Mouse (Mus musculus): ENCODE data around the gene Rnf220. TPM values are rescaled to one million over a fixed set of nuclear protein-coding genes. Genes with fewer than 3 reads are reported as not detected.

The Rnf220 gene
- polyA plus RNA-seq, 1 experiment from 2014 or later = 116 TPM

GRCm38 (mm10) chr4:117390850-117391795 is 105.7 kb downstream of the Rnf220 start:
- peaks cover 31% of the 10 kb centered on the region for H3K4me1 ChIP-seq
- ATAC-seq (ENCODE audit: low FRiP score) = no peak

GRCm38 (mm10) chr4:117389264-117390054 is 107.4 kb downstream of the Rnf220 start:
- WGBS = 90% methylated on average over 14 of the region's 14 CpGs
- no peak for ATAC-seq (ENCODE audit: low FRiP score)

More at GRCm38 (mm10) chr4:117390850-117391795, 105.7 kb downstream of the Rnf220 start:
- H3K27me3 ChIP-seq = peaks cover 42% of the 10 kb centered on the region
- H3K4me3 ChIP-seq (replicated peaks) = no peak overlapping the region
- no peaks in the 10 kb centered on the region for H3K9me3 ChIP-seq
- H3K27ac ChIP-seq = 0 out of 2 replicates have a peak overlapping the region, but pooled peaks have one; percentile 15
- WGBS = 32% methylated on average over 22 of the region's 22 CpGs
- H3K36me3 ChIP-seq (replicated peaks) = no peaks in the 10 kb centered on the region
- peak overlapping the region; percentile 30; the same call in 1 of the 2 replicates for H3K4me2 ChIP-seq
- no peak overlapping the region for H3K9ac ChIP-seq

GRCm38 (mm10) chr4:117385247-117385646 is 111.6 kb downstream of the Rnf220 start:
- H3K4me1 ChIP-seq = peaks cover 7% of the 10 kb centered on the region; the same call in 1 of the 2 replicates
- H3K9ac ChIP-seq = no peak overlapping the region
- 96% methylated on average over 1 of the region's 1 CpGs for WGBS
- no peak overlapping the region for H3K4me2 ChIP-seq
- no peak overlapping the region for H3K4me3 ChIP-seq (replicated peaks)
- ATAC-seq (ENCODE audit: low FRiP score) = no peak
- no peaks in the 10 kb centered on the region for H3K9me3 ChIP-seq
- H3K27ac ChIP-seq = no peak overlapping the region
- peaks cover 50% of the 10 kb centered on the region for H3K27me3 ChIP-seq
- H3K36me3 ChIP-seq (replicated peaks) = no peaks in the 10 kb centered on the region

More at GRCm38 (mm10) chr4:117389264-117390054, 107.4 kb downstream of the Rnf220 start:
- H3K27me3 ChIP-seq = peaks cover 49% of the 10 kb centered on the region
- H3K27ac ChIP-seq = no peak overlapping the region
- H3K4me2 ChIP-seq = no peak overlapping the region
- H3K9ac ChIP-seq = no peak overlapping the region
- H3K4me1 ChIP-seq = peaks cover 31% of the 10 kb centered on the region
- no peaks in the 10 kb centered on the region for H3K9me3 ChIP-seq
- H3K36me3 ChIP-seq (replicated peaks) = no peaks in the 10 kb centered on the region
- H3K4me3 ChIP-seq (replicated peaks) = no peak overlapping the region

GRCm38 (mm10) chr4:117381846-117382245 is 115.0 kb downstream of the Rnf220 start:
- Histone ChIP-seq H3K9me3 (no peaks in the 10 kb centered on the region), H3K4me1 (peaks cover 19% of the 10 kb centered on the region; the same call in 1 of the 2 replicates), H3K27me3 (peaks cover 52% of the 10 kb centered on the region), H3K4me2 (no peak overlapping the region), H3K4me3 (replicated peaks) (no peak overlapping the region), H3K36me3 (replicated peaks) (no peaks in the 10 kb centered on the region), H3K9ac (no peak overlapping the region), H3K27ac (no peak overlapping the region)
- WGBS = 92% methylated on average over 8 of the region's 8 CpGs
- no peak for ATAC-seq (ENCODE audit: low FRiP score)

- no peak overlapping the region for H3K4me2 ChIP-seq
- H3K4me1 ChIP-seq = peaks cover 27% of the 10 kb centered on the region
- no peaks in the 10 kb centered on the region for H3K9me3 ChIP-seq
- no peaks in the 10 kb centered on the region for H3K36me3 ChIP-seq (replicated peaks)
- 92% methylated on average over 5 of the region's 5 CpGs for WGBS
- H3K9ac ChIP-seq = no peak overlapping the region
- H3K27ac ChIP-seq = peak overlapping the region; percentile 66
- H3K4me3 ChIP-seq (replicated peaks) = no peak overlapping the region
- peaks cover 59% of the 10 kb centered on the region for H3K27me3 ChIP-seq
- ATAC-seq (ENCODE audit: low FRiP score) = no peak
Observed at GRCm38 (mm10) chr4:117380558-117380935, 116.3 kb downstream of the Rnf220 start.

GRCm38 (mm10) chr4:117379803-117380557 is 116.9 kb downstream of the Rnf220 start:
- peak; percentile 79; the same call in 1 of the 2 replicates for ATAC-seq (ENCODE audit: low FRiP score)
- no peak overlapping the region for H3K4me2 ChIP-seq

GRCm38 (mm10) chr4:117374078-117374540 is 122.7 kb downstream of the Rnf220 start:
- WGBS = 7% methylated on average over 10 of the region's 10 CpGs

More at GRCm38 (mm10) chr4:117379803-117380557, 116.9 kb downstream of the Rnf220 start:
- peaks cover 60% of the 10 kb centered on the region for H3K27me3 ChIP-seq
- H3K9me3 ChIP-seq = no peaks in the 10 kb centered on the region
- H3K27ac ChIP-seq = peak overlapping the region; percentile 66
- 27% methylated on average over 14 of the region's 14 CpGs for WGBS
- H3K36me3 ChIP-seq (replicated peaks) = no peaks in the 10 kb centered on the region
- no peak overlapping the region for H3K4me3 ChIP-seq (replicated peaks)
- H3K9ac ChIP-seq = no peak overlapping the region
- H3K4me1 ChIP-seq = peaks cover 27% of the 10 kb centered on the region

GRCm38 (mm10) chr4:117373324-117374077 is 123.4 kb downstream of the Rnf220 start:
- Histone ChIP-seq H3K27me3 (peaks cover 82% of the 10 kb centered on the region), H3K4me1 (peaks cover 42% of the 10 kb centered on the region), H3K9me3 (no peaks in the 10 kb centered on the region), H3K9ac (peak overlapping the region; percentile 40; the same call in 1 of the 2 replicates), H3K4me2 (peak overlapping the region; percentile 48), H3K4me3 (replicated peaks) (peak overlapping the region; percentile 18; the same call in 1 of the 2 replicates), H3K27ac (peak overlapping the region; percentile 42), H3K36me3 (replicated peaks) (no peaks in the 10 kb centered on the region)
- WGBS = 3% methylated on average over 11 of the region's 16 CpGs
- peak; percentile 93 for ATAC-seq (ENCODE audit: low FRiP score)

More at GRCm38 (mm10) chr4:117374078-117374540, 122.7 kb downstream of the Rnf220 start:
- no peaks in the 10 kb centered on the region for H3K36me3 ChIP-seq (replicated peaks)
- peaks cover 76% of the 10 kb centered on the region for H3K27me3 ChIP-seq
- no peak; the same call in 1 of the 2 replicates for ATAC-seq (ENCODE audit: low FRiP score)
- no peaks in the 10 kb centered on the region for H3K9me3 ChIP-seq
- H3K4me2 ChIP-seq = peak overlapping the region; percentile 48
- peaks cover 43% of the 10 kb centered on the region for H3K4me1 ChIP-seq
- peak overlapping the region; percentile 18; the same call in 1 of the 2 replicates for H3K4me3 ChIP-seq (replicated peaks)
- H3K9ac ChIP-seq = peak overlapping the region; percentile 40; the same call in 1 of the 2 replicates
- peak overlapping the region; percentile 42; the same call in 1 of the 2 replicates for H3K27ac ChIP-seq

- Histone ChIP-seq H3K36me3 (replicated peaks) (no peaks in the 10 kb centered on the region), H3K4me3 (replicated peaks) (no peak overlapping the region), H3K9ac (no peak overlapping the region), H3K27ac (no peak overlapping the region), H3K9me3 (no peaks in the 10 kb centered on the region), H3K4me1 (peaks cover 42% of the 10 kb centered on the region), H3K27me3 (peaks cover 94% of the 10 kb centered on the region), H3K4me2 (no peak overlapping the region)
- ATAC-seq (ENCODE audit: low FRiP score) = no peak
- 15% methylated on average over 2 of the region's 2 CpGs for WGBS
Observed at GRCm38 (mm10) chr4:117371896-117372295, 125.0 kb downstream of the Rnf220 start.

GRCm38 (mm10) chr4:117370354-117370753 is 126.5 kb downstream of the Rnf220 start:
- Histone ChIP-seq H3K27ac (no peak overlapping the region), H3K36me3 (replicated peaks) (no peaks in the 10 kb centered on the region)

GRCm38 (mm10) chr4:117369571-117369970 is 127.3 kb downstream of the Rnf220 start:
- Histone ChIP-seq H3K4me1 (peaks cover 32% of the 10 kb centered on the region), H3K9me3 (no peaks in the 10 kb centered on the region), H3K27me3 (peaks cover 77% of the 10 kb centered on the region), H3K9ac (no peak overlapping the region), H3K4me2 (no peak overlapping the region), H3K27ac (no peak overlapping the region), H3K4me3 (replicated peaks) (no peak overlapping the region), H3K36me3 (replicated peaks) (no peaks in the 10 kb centered on the region)
- 91% methylated on average over 3 of the region's 3 CpGs for WGBS
- no peak for ATAC-seq (ENCODE audit: low FRiP score)

More at GRCm38 (mm10) chr4:117370354-117370753, 126.5 kb downstream of the Rnf220 start:
- H3K27me3 ChIP-seq = peaks cover 80% of the 10 kb centered on the region
- no peak overlapping the region for H3K4me2 ChIP-seq
- H3K4me1 ChIP-seq = peaks cover 34% of the 10 kb centered on the region
- H3K9me3 ChIP-seq = no peaks in the 10 kb centered on the region
- no peak for ATAC-seq (ENCODE audit: low FRiP score)
- 63% methylated on average over 5 of the region's 5 CpGs for WGBS
- H3K4me3 ChIP-seq (replicated peaks) = no peak overlapping the region
- H3K9ac ChIP-seq = no peak overlapping the region

Measured in forebrain, embryonic 12.5 days (tissue).